Mouse (Mus musculus): ENCODE data around the gene Defb9.
"Not testable (repeated sequence)": the region's sequence is repeated elsewhere in the genome, so short reads cannot be mapped to it uniquely, and the experiment has no call there.

Gene Defb9

GRCm38 (mm10) chr8:21885321-21885720, at the start of gene Defb9:
TSS of gene Defb9 (minus strand) at chr8:21885421.
- not testable (repeated sequence) for DNase-seq (ENCODE audit: low read depth, low spot score); H3K27me3 ChIP-seq (ENCODE audit: control insufficient read depth, insufficient read depth, low read length, poor library complexity, severe bottlenecking); H3K36me3 ChIP-seq (ENCODE audit: control insufficient read depth, insufficient read depth, low read length, poor library complexity, severe bottlenecking)

- DNase-seq (ENCODE audit: low read depth, low spot score): no peak
- Histone ChIP-seq H3K27me3 (ENCODE audit: control insufficient read depth, insufficient read depth, low read length, poor library complexity, severe bottlenecking) (no peaks in the 10 kb centered on the region), H3K36me3 (ENCODE audit: control insufficient read depth, insufficient read depth, low read length, poor library complexity, severe bottlenecking) (no peaks in the 10 kb centered on the region)
These were observed 47.4 kb upstream of the Defb9 start, which contains the start of gene Defb15 for GRCm38 (mm10) chr8:21932610-21933009. TSS of gene Defb15 (minus strand) at chr8:21932710.

DNA sequence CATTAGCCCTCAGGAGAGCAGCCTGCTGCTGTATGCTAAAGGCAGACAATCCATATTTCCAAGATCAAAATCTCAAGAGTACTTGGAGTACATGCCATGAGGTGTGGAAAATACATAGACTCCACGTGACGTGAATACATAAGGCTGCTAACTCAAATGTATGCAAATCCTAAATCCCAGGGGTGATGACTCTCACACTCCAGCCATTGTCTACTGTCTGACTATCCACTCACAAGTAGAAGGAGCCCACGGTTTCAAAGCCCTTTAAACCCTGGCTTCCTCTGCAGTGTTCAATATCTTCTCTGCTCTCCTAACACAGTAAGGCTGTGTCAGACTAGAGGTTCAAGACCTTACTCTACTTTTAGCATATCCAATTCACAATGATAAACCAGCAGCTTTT, 45.5 kb upstream of the Defb9 start:
- H3K27me3 ChIP-seq (ENCODE audit: control insufficient read depth, insufficient read depth, low read length, poor library complexity, severe bottlenecking); DNase-seq (ENCODE audit: low read depth, low spot score): not testable (repeated sequence)

DNA sequence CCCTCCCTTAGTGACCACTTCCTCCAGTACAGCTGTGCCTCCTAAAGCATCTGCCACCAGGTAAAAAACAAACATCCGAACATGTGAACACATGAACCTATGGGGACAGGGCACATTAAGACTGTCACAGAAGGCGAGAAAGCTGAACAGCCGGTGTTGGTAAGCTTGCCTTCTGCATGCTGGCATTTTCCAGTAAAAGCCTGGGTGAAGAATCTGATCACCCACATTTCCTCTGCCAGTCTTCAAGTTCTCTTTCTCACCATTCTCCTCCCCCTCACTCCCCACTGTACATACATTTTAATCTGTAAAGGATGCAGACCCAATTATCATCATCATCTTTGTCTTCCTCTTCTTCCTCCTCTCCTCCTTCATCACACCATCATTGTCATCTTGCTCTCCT, 30.4 kb upstream of the Defb9 start:
- no peak for DNase-seq (ENCODE audit: low read depth, low spot score)
- Histone ChIP-seq H3K27me3 (ENCODE audit: control insufficient read depth, insufficient read depth, low read length, poor library complexity, severe bottlenecking) (no peaks in the 10 kb centered on the region), H3K36me3 (ENCODE audit: control insufficient read depth, insufficient read depth, low read length, poor library complexity, severe bottlenecking) (no peaks in the 10 kb centered on the region)

More for the DNA sequence above, 45.5 kb upstream of the Defb9 start:
- H3K36me3 ChIP-seq (ENCODE audit: control insufficient read depth, insufficient read depth, low read length, poor library complexity, severe bottlenecking): not testable (repeated sequence)

DNA sequence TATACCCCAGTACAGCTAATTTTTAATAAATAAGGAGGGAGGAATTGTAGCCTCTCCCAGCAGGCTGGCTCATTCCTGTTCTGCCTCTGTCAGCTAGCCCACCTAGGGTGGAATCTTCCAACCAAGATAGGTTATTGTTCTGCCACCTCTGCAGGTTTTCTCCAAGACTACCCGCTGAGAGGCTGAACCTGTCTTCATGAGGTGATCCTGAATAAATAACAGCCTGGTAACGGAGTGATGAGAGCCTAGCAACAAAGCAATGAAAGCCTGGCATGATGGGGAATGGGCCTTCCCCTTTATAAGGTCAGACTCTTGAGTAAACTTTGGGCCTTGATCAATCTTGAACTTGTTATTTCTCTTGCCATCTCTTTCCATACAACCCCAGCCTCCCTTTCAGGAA, 27.3 kb upstream of the Defb9 start:
- Histone ChIP-seq H3K27me3 (ENCODE audit: control insufficient read depth, insufficient read depth, low read length, poor library complexity, severe bottlenecking) (no peaks in the 10 kb centered on the region), H3K36me3 (ENCODE audit: control insufficient read depth, insufficient read depth, low read length, poor library complexity, severe bottlenecking) (no peaks in the 10 kb centered on the region)
- DNase-seq (ENCODE audit: low read depth, low spot score): no peak

- no peak for DNase-seq (ENCODE audit: low read depth, low spot score)
- H3K36me3 ChIP-seq (ENCODE audit: control insufficient read depth, insufficient read depth, low read length, poor library complexity, severe bottlenecking): no peaks in the 10 kb centered on the region
- no peaks in the 10 kb centered on the region for H3K27me3 ChIP-seq (ENCODE audit: control insufficient read depth, insufficient read depth, low read length, poor library complexity, severe bottlenecking)
These were observed 26.7 kb upstream of the Defb9 start for GRCm38 (mm10) chr8:21911931-21912330.

- not testable (repeated sequence) for H3K27me3 ChIP-seq (ENCODE audit: control insufficient read depth, insufficient read depth, low read length, poor library complexity, severe bottlenecking)
These were observed 21.1 kb upstream of the Defb9 start, which contains the start of gene Defb11 for GRCm38 (mm10) chr8:21906290-21906689. TSS of gene Defb11 (minus strand) at chr8:21906412.

DNA sequence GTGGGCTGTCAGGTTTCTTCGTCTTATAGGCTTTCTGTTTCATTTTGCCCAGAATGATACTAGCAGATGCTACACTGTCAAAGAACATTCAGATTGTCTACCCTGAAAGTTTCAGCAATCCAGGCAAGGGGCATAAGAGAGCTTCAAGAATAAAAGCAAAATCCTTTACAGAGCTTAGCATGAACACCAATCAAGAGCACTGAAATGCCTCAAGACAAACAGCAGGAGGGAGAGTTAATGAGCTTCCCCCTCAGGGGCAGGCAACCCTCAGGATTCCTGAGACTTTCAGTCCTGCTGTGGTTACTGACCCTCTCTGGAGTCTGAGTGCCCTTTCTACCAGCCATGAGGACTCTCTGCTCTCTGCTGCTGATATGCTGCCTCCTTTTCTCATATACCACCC, 26.6 kb downstream of the Defb9 start, which contains the start of gene Defb10:
TSS of gene Defb10 (plus strand) at position 316 of the 400 bp plus-strand sequence.
- H3K27me3 ChIP-seq (ENCODE audit: control insufficient read depth, insufficient read depth, low read length, poor library complexity, severe bottlenecking); H3K36me3 ChIP-seq (ENCODE audit: control insufficient read depth, insufficient read depth, low read length, poor library complexity, severe bottlenecking); DNase-seq (ENCODE audit: low read depth, low spot score): not testable (repeated sequence)

More at GRCm38 (mm10) chr8:21906290-21906689, 21.1 kb upstream of the Defb9 start, which contains the start of gene Defb11:
- not testable (repeated sequence) for DNase-seq (ENCODE audit: low read depth, low spot score); H3K36me3 ChIP-seq (ENCODE audit: control insufficient read depth, insufficient read depth, low read length, poor library complexity, severe bottlenecking)
